Mouse (Mus musculus) kidney, embryonic 15.5 days (tissue): ENCODE data around the gene Mink1. TPM values are rescaled to one million over a fixed set of nuclear protein-coding genes. Genes with fewer than 3 reads are reported as not detected.
A peak's percentile ranks its signal among the peaks of the same experiment; 100 is the strongest.
"Not testable (repeated sequence)": the region's sequence is repeated elsewhere in the genome, so short reads cannot be mapped to it uniquely, and the experiment has no call there.

Source experiments
- ATAC-seq: fragments of 200-750 bp; cut with Nextera tagmentation; replicated peaks from 2 replicates; pipeline ENCODE4 v1.8.0; 2017; ENCODE audit warnings: moderate TSS enrichment; ENCODE audit not compliant: low FRiP score
- H3K27ac ChIP-seq: fragments of 300-500 bp; sonication (generic); 2 replicates; pipeline ENCODE4 v1.5.1; 2015; ENCODE audit warnings: mild to moderate bottlenecking, inconsistent platforms
- H3K27me3 ChIP-seq: fragments of 300-500 bp; sonication (generic); 2 replicates; pipeline ENCODE4 v1.6.1; 2015; ENCODE audit warnings: inconsistent platforms
- H3K36me3 ChIP-seq: fragments of 300-500 bp; sonication (generic); 2 replicates; pipeline ENCODE4 v1.6.1; 2015; ENCODE audit warnings: inconsistent platforms
- H3K4me1 ChIP-seq: fragments of 300-500 bp; sonication (generic); 2 replicates; pipeline ENCODE4 v1.6.1; 2015; ENCODE audit warnings: inconsistent platforms
- H3K4me2 ChIP-seq: fragments of 300-500 bp; sonication (generic); 2 replicates; pipeline ENCODE4 v1.6.1; 2015; ENCODE audit warnings: moderate library complexity, mild to moderate bottlenecking, inconsistent platforms
- H3K4me3 ChIP-seq: fragments of 300-500 bp; sonication (generic); replicated peaks from 2 replicates; pipeline ENCODE4 v1.5.1; 2015; ENCODE audit warnings: mild to moderate bottlenecking, inconsistent platforms
- H3K9ac ChIP-seq: fragments of 300-500 bp; sonication (generic); 2 replicates; pipeline ENCODE4 v1.6.1; 2015; ENCODE audit warnings: mild to moderate bottlenecking, inconsistent platforms
- H3K9me3 ChIP-seq: fragments of 300-500 bp; sonication (generic); replicated peaks from 2 replicates; pipeline ENCODE4 v1.6.1; 2016; ENCODE audit warnings: inconsistent platforms
- WGBS: fragments of 180-500 bp; shearing (Covaris S2); methylation state at CpG from one replicate; pipeline ENCODE4 v1.1.7; 2015; ENCODE audit warnings: mixed read lengths; 5-methylcytosine and 5-hydroxymethylcytosine counted together
- polyA plus RNA-seq: library from polyadenylated mRNA; unstranded; fragments of >200 nt; fragmentation: Nextera tagmentation; extraction: Ambion mirVana; gene quantifications from 2 replicates; pipeline ENCODE4 v1.2.1, GENCODE M21; 2015

Mink1 gene
- polyA plus RNA-seq, 1 experiment from 2014 or later = 15.8 TPM

GRCm38 (mm10) chr11:70561937-70562286 is 769 bp upstream of the Mink1 start:
- Histone ChIP-seq H3K9ac (peak overlapping the region; percentile 86), H3K27me3 (no peaks in the 10 kb centered on the region), H3K9me3 (no peaks in the 10 kb centered on the region), H3K36me3 (peaks cover 3% of the 10 kb centered on the region; the same call in 1 of the 2 replicates), H3K4me1 (peaks cover 45% of the 10 kb centered on the region), H3K4me2 (peak overlapping the region; percentile 90), H3K27ac (peak overlapping the region; percentile 96), H3K4me3 (peak overlapping the region; percentile 93)
- WGBS = 0% methylated on average over 2 of the region's 2 CpGs
- no peak; the same call in 1 of the 2 replicates for ATAC-seq

- Histone ChIP-seq H3K4me3 (peak overlapping the region; percentile 93), H3K4me1 (peaks cover 47% of the 10 kb centered on the region), H3K9ac (peak overlapping the region; percentile 86), H3K4me2 (peak overlapping the region; percentile 90), H3K27me3 (no peaks in the 10 kb centered on the region), H3K27ac (peak overlapping the region; percentile 96), H3K9me3 (no peaks in the 10 kb centered on the region), H3K36me3 (peaks cover 6% of the 10 kb centered on the region; the same call in 1 of the 2 replicates)
- WGBS = 0% methylated on average over 30 of the region's 31 CpGs
- no peak; the same call in 1 of the 2 replicates for ATAC-seq
Observed at GRCm38 (mm10) chr11:70562995-70563469, 351 bp downstream of the Mink1 start.

- no peaks in the 10 kb centered on the region for H3K27me3 ChIP-seq
- H3K9ac ChIP-seq = peak overlapping the region; percentile 86
- H3K36me3 ChIP-seq = peaks cover 13% of the 10 kb centered on the region
- peaks cover 47% of the 10 kb centered on the region for H3K4me1 ChIP-seq
- H3K27ac ChIP-seq = peak overlapping the region; percentile 96
- ATAC-seq = 0 out of 2 replicates have a peak, but pooled peaks have one; percentile 7
- H3K4me2 ChIP-seq = peak overlapping the region; percentile 90
- H3K4me3 ChIP-seq = peak overlapping the region; percentile 93
- H3K9me3 ChIP-seq = no peaks in the 10 kb centered on the region
- under 1% methylated on average over 25 of the region's 25 CpGs for WGBS
Observed at GRCm38 (mm10) chr11:70563470-70564275, 992 bp downstream of the Mink1 start.

- 19% methylated on average over 4 of the region's 4 CpGs for WGBS
- no peak for ATAC-seq
- Histone ChIP-seq H3K4me3 (peak overlapping the region; percentile 93), H3K27me3 (no peaks in the 10 kb centered on the region), H3K36me3 (peaks cover 14% of the 10 kb centered on the region), H3K27ac (peak overlapping the region; percentile 96), H3K9ac (peak overlapping the region; percentile 86), H3K4me1 (peaks cover 47% of the 10 kb centered on the region), H3K4me2 (peak overlapping the region; percentile 90), H3K9me3 (no peaks in the 10 kb centered on the region)
Observed at GRCm38 (mm10) chr11:70564276-70564873, 1.7 kb downstream of the Mink1 start.

- Histone ChIP-seq H3K27me3 (no peaks in the 10 kb centered on the region), H3K36me3 (peaks cover 14% of the 10 kb centered on the region), H3K9me3 (no peaks in the 10 kb centered on the region), H3K4me3 (no peak overlapping the region), H3K4me1 (peaks cover 43% of the 10 kb centered on the region), H3K4me2 (no peak overlapping the region), H3K27ac (no peak overlapping the region), H3K9ac (no peak overlapping the region)
- no peak for ATAC-seq
- WGBS = 45% methylated on average over 7 of the region's 7 CpGs
Observed at GRCm38 (mm10) chr11:70566586-70566985, 3.9 kb downstream of the Mink1 start.

- H3K4me3 ChIP-seq = not testable (repeated sequence)
Observed at GRCm38 (mm10) chr11:70570614-70571013, 7.9 kb downstream of the Mink1 start.

GRCm38 (mm10) chr11:70571641-70572040 is 9.0 kb downstream of the Mink1 start:
- H3K4me3 ChIP-seq = no peak overlapping the region
- WGBS = 84% methylated on average over 1 of the region's 1 CpGs
- peaks cover 31% of the 10 kb centered on the region for H3K4me1 ChIP-seq
- H3K9me3 ChIP-seq = no peaks in the 10 kb centered on the region
- no peak for ATAC-seq
- H3K27me3 ChIP-seq = no peaks in the 10 kb centered on the region
- H3K36me3 ChIP-seq = peaks cover 12% of the 10 kb centered on the region
- H3K4me2 ChIP-seq = no peak overlapping the region
- H3K27ac ChIP-seq = peak overlapping the region; percentile 63
- H3K9ac ChIP-seq = no peak overlapping the region

More at GRCm38 (mm10) chr11:70570614-70571013, 7.9 kb downstream of the Mink1 start:
- ATAC-seq, H3K9me3 ChIP-seq, H3K27ac ChIP-seq, H3K9ac ChIP-seq, H3K4me2 ChIP-seq, H3K27me3 ChIP-seq: not testable (repeated sequence)
- WGBS = 87% methylated on average over 1 of the region's 1 CpGs
- peaks cover 14% of the 10 kb centered on the region for H3K36me3 ChIP-seq
- peaks cover 40% of the 10 kb centered on the region for H3K4me1 ChIP-seq

GRCm38 (mm10) chr11:70572348-70572902 is 9.7 kb downstream of the Mink1 start:
- Histone ChIP-seq H3K9me3 (no peaks in the 10 kb centered on the region), H3K36me3 (peaks cover 11% of the 10 kb centered on the region), H3K4me1 (peaks cover 34% of the 10 kb centered on the region), H3K27ac (peak overlapping the region; percentile 63), H3K4me3 (no peak overlapping the region), H3K9ac (no peak overlapping the region), H3K4me2 (no peak overlapping the region), H3K27me3 (no peaks in the 10 kb centered on the region)
- 26% methylated on average over 5 of the region's 5 CpGs for WGBS
- ATAC-seq = no peak; the same call in 1 of the 2 replicates

GRCm38 (mm10) chr11:70573872-70574271 is 11.2 kb downstream of the Mink1 start:
- Histone ChIP-seq H3K36me3 (no peaks in the 10 kb centered on the region), H3K27me3 (no peaks in the 10 kb centered on the region), H3K4me3 (no peak overlapping the region), H3K9me3 (no peaks in the 10 kb centered on the region), H3K4me2 (no peak overlapping the region), H3K4me1 (peaks cover 49% of the 10 kb centered on the region), H3K9ac (no peak overlapping the region), H3K27ac (0 out of 2 replicates have a peak overlapping the region, but pooled peaks have one; percentile 23)
- ATAC-seq = no peak
- WGBS = 80% methylated on average over 6 of the region's 6 CpGs

GRCm38 (mm10) chr11:70577201-70577600 is 14.5 kb downstream of the Mink1 start:
- H3K9me3 ChIP-seq = no peaks in the 10 kb centered on the region
- no peak overlapping the region for H3K9ac ChIP-seq
- 73% methylated on average over 3 of the region's 3 CpGs for WGBS
- H3K27ac ChIP-seq = 0 out of 2 replicates have a peak overlapping the region, but pooled peaks have one; percentile 50
- ATAC-seq = no peak
- H3K4me1 ChIP-seq = peaks cover 61% of the 10 kb centered on the region
- no peak overlapping the region for H3K4me3 ChIP-seq
- no peak overlapping the region for H3K4me2 ChIP-seq
- no peaks in the 10 kb centered on the region for H3K27me3 ChIP-seq
- no peaks in the 10 kb centered on the region for H3K36me3 ChIP-seq

- 87% methylated on average over 6 of the region's 6 CpGs for WGBS
- peaks cover 59% of the 10 kb centered on the region for H3K4me1 ChIP-seq
- no peaks in the 10 kb centered on the region for H3K36me3 ChIP-seq
- no peaks in the 10 kb centered on the region for H3K9me3 ChIP-seq
- no peak overlapping the region for H3K4me3 ChIP-seq
- H3K9ac ChIP-seq = no peak overlapping the region
- ATAC-seq = no peak
- H3K27me3 ChIP-seq = no peaks in the 10 kb centered on the region
- no peak overlapping the region for H3K4me2 ChIP-seq
- H3K27ac ChIP-seq = no peak overlapping the region
Observed at GRCm38 (mm10) chr11:70578962-70579361, 16.3 kb downstream of the Mink1 start.
